Mouse (Mus musculus): ENCODE data around the gene Zfp503.

- TF ChIP-seq CTCF (IDR thresholded peaks at IDR 0.05; ENCODE audit: low read depth, low read length): peak; percentile 51; the same call in 1 of the 2 replicates
- no peak for TF ChIP-seq POLR2A (IDR thresholded peaks at IDR 0.05; ENCODE audit: borderline replicate concordance, low read depth, low read length)
Observed at GRCm38 (mm10) chr14:21968978-21969377, 20.4 kb downstream of the Zfp503 start.
